Mouse (Mus musculus): ENCODE data around the gene 9130019O22Rik.

Gene 9130019O22Rik

GRCm38 (mm10) chr7:127342332-127342731 lies 44.6 kb downstream of the 9130019O22Rik start:
- DNase-seq (ENCODE audit: inconsistent age in 2 of 2, low spot score in 1 of 2), result peak in 1 of 2 experiments; percentile 41

GRCm38 (mm10) chr7:127341861-127342260 lies 45.1 kb downstream of the 9130019O22Rik start:
- peak in 1 of 2 experiments; percentile 29 for DNase-seq (ENCODE audit: inconsistent age in 2 of 2, low spot score in 1 of 2)

GRCm38 (mm10) chr7:127341356-127341755 lies 45.6 kb downstream of the 9130019O22Rik start:
- DNase-seq (ENCODE audit: inconsistent age in 2 of 2, low spot score in 1 of 2), result peak in 1 of 2 experiments; percentile 59

- DNase-seq (ENCODE audit: inconsistent age in 2 of 2, low spot score in 1 of 2), result peak in 1 of 2 experiments; percentile 40
These were observed 49.3 kb downstream of the 9130019O22Rik start for GRCm38 (mm10) chr7:127337636-127338035.

GRCm38 (mm10) chr7:127335604-127336003 lies 51.4 kb downstream of the 9130019O22Rik start:
- DNase-seq (ENCODE audit: inconsistent age in 2 of 2, low spot score in 1 of 2), result no peak

GRCm38 (mm10) chr7:127333240-127333639 lies 53.7 kb downstream of the 9130019O22Rik start:
- no peak for DNase-seq (ENCODE audit: inconsistent age in 2 of 2, low spot score in 1 of 2)
